22 mouse cellular contexts compared by ENCODE assay signal in the genomic region with DNA sequence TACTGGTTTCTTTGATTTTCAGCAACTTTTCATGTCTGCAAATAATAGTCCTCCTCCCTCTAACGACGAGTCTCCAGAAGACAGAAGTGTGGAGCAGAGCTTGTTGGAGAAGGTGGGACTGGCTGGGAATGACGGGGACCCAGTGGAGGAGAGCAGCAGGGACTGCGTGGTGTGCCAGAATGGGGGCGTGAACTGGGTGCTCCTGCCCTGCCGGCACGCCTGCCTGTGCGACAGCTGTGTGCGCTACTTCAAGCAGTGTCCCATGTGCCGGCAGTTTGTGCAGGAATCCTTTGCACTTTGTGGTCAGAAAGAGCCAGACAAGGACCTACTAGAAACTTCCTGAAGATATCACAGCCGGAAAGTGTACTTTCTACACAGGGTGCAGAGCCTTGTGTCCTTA. TPM values are rescaled to one million over a fixed set of nuclear protein-coding genes. Genes with fewer than 3 reads are reported as not detected.
DNase-seq lines count a peak whose midpoint lies in the region; ATAC-seq and TF ChIP-seq lines count a peak whose summit lies in the region.
"Had no signal": no experiment of that assay in that cellular context is flagged by ENCODE, and none has a peak within 500 bp of the region (broad histone marks: within the 10 kb centered on the region; RNA-seq: fewer than 3 reads in every experiment).

No protein-coding gene starts in this region.

- peak overlapping the region; percentile 36 for H3K4me2 ChIP-seq in lung, postnatal 0 days (replicated peaks; ENCODE audit: low read depth, low read length)
- no peak overlapping the region for H3K4me2 ChIP-seq in myocyte (ENCODE audit: low read depth)
- H3K4me2 ChIP-seq: heart, embryonic 12.5 days; neural tube, embryonic 12.5 days had no signal

- 48% methylated on average over 11 of the region's 11 CpGs for WGBS in lung, postnatal 0 days

- H3K27ac ChIP-seq in lung, postnatal 0 days (ENCODE audit: low read length), result peak overlapping the region; percentile 27; the same call in 1 of the 2 replicates
- H3K27ac ChIP-seq: forebrain, embryonic 10.5 days; gastrocnemius, adult 2 months; kidney, postnatal 0 days; neural tube, embryonic 12.5 days had no signal

- H3K4me1 ChIP-seq in lung, postnatal 0 days (ENCODE audit: insufficient read depth, low read depth, low read length), result no peaks in the 10 kb centered on the region
- H3K4me1 ChIP-seq: forebrain, embryonic 10.5 days; heart, embryonic 12.5 days; neural tube, embryonic 12.5 days had no signal

- no peak overlapping the region for H3K9ac ChIP-seq in lung, postnatal 0 days (replicated peaks; ENCODE audit: low read depth)
- H3K9ac ChIP-seq: forebrain, postnatal 0 days; heart, embryonic 12.5 days; liver, postnatal 0 days; neural tube, embryonic 12.5 days had no signal

- H3K4me3 ChIP-seq in lung, postnatal 0 days (ENCODE audit: low read depth, low read length), result no peak overlapping the region
- H3K4me3 ChIP-seq in myocyte, result no peak overlapping the region
- H3K4me3 ChIP-seq: forebrain, embryonic 10.5 days; gastrocnemius, adult 2 months; heart, embryonic 12.5 days; neural tube, embryonic 12.5 days had no signal

- H3K27me3 ChIP-seq in lung, postnatal 0 days (replicated peaks; ENCODE audit: insufficient read depth, low read length), result no peaks in the 10 kb centered on the region
- H3K27me3 ChIP-seq in myocyte (ENCODE audit: control insufficient read depth, insufficient read depth, insufficient read length), result no peaks in the 10 kb centered on the region
- H3K27me3 ChIP-seq: heart, embryonic 12.5 days; neural tube, embryonic 12.5 days had no signal

- DNase-seq in gastrocnemius, postnatal 14 days, result peak; percentile 20
- no peak for DNase-seq in gastrocnemius, adult 18-20 months (ENCODE audit: low spot score)
- DNase-seq in lung, adult 18-20 months, result peak; percentile 38 to 68
- peak; percentile 72 for DNase-seq in lung, postnatal 0 days (ENCODE audit: low spot score)
- DNase-seq: adrenal gland, adult 2 months; cerebellum, adult 8-10 months; cerebellum, postnatal 36 days; forebrain, postnatal 0 days; gastrocnemius, adult 2 months; heart, adult 18-20 months; heart, postnatal 10 days; kidney, adult 2 months; liver, postnatal 0 days; midbrain, embryonic 14.5 days; thymus, postnatal 25 days had no signal

- H3ac ChIP-seq in myocyte (ENCODE audit: control insufficient read depth, insufficient read length), result no peak overlapping the region

- TF ChIP-seq EP300 in lung, postnatal 0 days (IDR thresholded peaks at IDR 0.05), result no peak

- peak; percentile 92 for ATAC-seq in lung, postnatal 0 days
- no peak for ATAC-seq in inflammation-experienced regulatory T-cells, adult 6 months
- no peak for ATAC-seq in cerebellum, adult (ENCODE audit: insufficient number of reproducible peaks, low FRiP score, low TSS enrichment)
- ATAC-seq: forebrain, postnatal 0 days; liver, postnatal 0 days had no signal

- no peak for TF ChIP-seq CTCF in lung, postnatal 0 days (IDR thresholded peaks at IDR 0.05)

- no peaks in the 10 kb centered on the region for H3K9me3 ChIP-seq in lung, postnatal 0 days (ENCODE audit: low read length)
- H3K9me3 ChIP-seq: heart, embryonic 12.5 days; neural tube, embryonic 12.5 days had no signal

- intact Hi-C loops in gastrocnemius, postnatal 14 days (cut with DNase I; ENCODE audit: low total_unique reads), result no loop called here

- no peaks in the 10 kb centered on the region for H3K36me3 ChIP-seq in lung, postnatal 0 days (ENCODE audit: insufficient read depth, low read length)
- H3K36me3 ChIP-seq in myocyte (ENCODE audit: control insufficient read depth, insufficient read depth), result no peaks in the 10 kb centered on the region

- H3K79me2 ChIP-seq in myocyte (ENCODE audit: control insufficient read depth, insufficient read depth), result no peaks in the 10 kb centered on the region

- no peak for TF ChIP-seq POLR2A in myocyte (IDR thresholded peaks at IDR 0.05; ENCODE audit: insufficient read length, low read depth)

TF ChIP-seq in myocyte, 11 proteins besides CTCF, POLR2A, EP300 and RAD21:
- TF ChIP-seq TCF12 (IDR thresholded peaks at IDR 0.05; ENCODE audit: insufficient read depth, poor library complexity, severe bottlenecking), result no peak
- TF ChIP-seq MYOG (IDR thresholded peaks at IDR 0.05; ENCODE audit: control insufficient read depth in 1 of 3, insufficient read depth in 1 of 3, insufficient read length in 2 of 3, low read depth in 2 of 3), result peak in 2 of 3 experiments; percentile 89 to 90
- peak in 2 of 3 experiments; percentile 57 to 86 for TF ChIP-seq MYOD1 (IDR thresholded peaks at IDR 0.05; ENCODE audit: control insufficient read depth in 1 of 3, insufficient read length in 2 of 3, low read depth in 2 of 3)
TF ChIP-seq in myocyte: peak in this region for 2.

RNA-seq across cellular contexts. Expression of gene Cgrrf1, which starts 21.8 kb away (rescaled TPM):
- 10 to 100 TPM; 38.2 to 39.0 TPM for total RNA-seq in gastrocnemius, postnatal 14 days (2021)
- total RNA-seq in gastrocnemius, adult 18-20 months (2021), result 10 to 100 TPM; 48.2 to 52.4 TPM
- 54.6 and 54.8 TPM in 2 replicates for polyA plus RNA-seq in lung, postnatal 0 days (2015; fragmentation: Nextera tagmentation; extraction: Ambion mirVana)
- 40.6 TPM for polyA plus RNA-seq in myocyte (2012; fragmentation: generic; extraction: Trizol)
- 10 to 100 TPM in 2 of 3 experiments, 1 to 10 TPM in 1; 8.2 to 12.2 (median 11.3) TPM for polyA plus RNA-seq in inflammation-experienced regulatory T-cells, adult 6 months (2017; shearing (Covaris generic))

RNA-seq across cellular contexts. Expression of gene Samd4, which starts 29.0 kb away (rescaled TPM):
- 10 to 100 TPM; 29.2 to 42.4 TPM for total RNA-seq in gastrocnemius, postnatal 14 days (2021)
- 10 to 100 TPM; 54.5 to 72.9 TPM for total RNA-seq in gastrocnemius, adult 18-20 months (2021)
- 6.3 and 7.9 TPM in 2 replicates for polyA plus RNA-seq in lung, postnatal 0 days (2015; fragmentation: Nextera tagmentation; extraction: Ambion mirVana)
- polyA plus RNA-seq in myocyte (2012; fragmentation: generic; extraction: Trizol), result 15.7 TPM
- polyA plus RNA-seq in inflammation-experienced regulatory T-cells, adult 6 months (2017; shearing (Covaris generic)), result not detected

RNA-seq across cellular contexts. Expression of gene Gmfb, which starts 31.6 kb away (rescaled TPM):
- 10 to 100 TPM; 24.7 to 27.9 TPM for total RNA-seq in gastrocnemius, postnatal 14 days (2021)
- 10 to 100 TPM; 17.3 to 18.1 TPM for total RNA-seq in gastrocnemius, adult 18-20 months (2021)
- polyA plus RNA-seq in lung, postnatal 0 days (2015; fragmentation: Nextera tagmentation; extraction: Ambion mirVana), result 42.1 and 47.8 TPM in 2 replicates
- polyA plus RNA-seq in myocyte (2012; fragmentation: generic; extraction: Trizol), result 17.2 TPM
- polyA plus RNA-seq in inflammation-experienced regulatory T-cells, adult 6 months (2017; shearing (Covaris generic)), result 100 to 1,000 TPM in 1 of 3 experiments, 10 to 100 TPM in 2; 93.1 to 115 (median 98.6) TPM
